Mouse (Mus musculus): ENCODE measurements at regions not wholly inside any gene's neighbourhood (a gene's known extent, or its start where the extent isn't known, plus 50 kb on each side); places are given as distances from the start of the nearest gene placed in this dataset.

- Histone ChIP-seq H3K4me2 (no peak overlapping the region), H3K4me1 (replicated peaks) (peaks cover 3% of the 10 kb centered on the region), H3K36me3 (no peaks in the 10 kb centered on the region), H3K9me3 (replicated peaks) (no peaks in the 10 kb centered on the region), H3K27me3 (replicated peaks) (no peaks in the 10 kb centered on the region), H3K4me3 (no peak overlapping the region), H3K27ac (ENCODE audit: poor library complexity, severe bottlenecking) (no peak overlapping the region), H3K9ac (no peak overlapping the region)
- no peak for ATAC-seq (ENCODE audit: insufficient number of reproducible peaks, low FRiP score)
- 83% methylated on average over 6 of the region's 6 CpGs for WGBS
Measured at GRCm38 (mm10) chr15:93787361-93787760, 191.7 kb upstream of the Prickle1 start.

- no peaks in the 10 kb centered on the region for H3K4me1 ChIP-seq (replicated peaks)
- no peak overlapping the region for H3K9ac ChIP-seq
- no peaks in the 10 kb centered on the region for H3K27me3 ChIP-seq (replicated peaks)
- H3K27ac ChIP-seq (ENCODE audit: poor library complexity, severe bottlenecking), result no peak overlapping the region
- 84% methylated on average over 11 of the region's 11 CpGs for WGBS
- H3K9me3 ChIP-seq (replicated peaks), result no peaks in the 10 kb centered on the region
- no peak overlapping the region for H3K4me3 ChIP-seq
- no peak for ATAC-seq (ENCODE audit: insufficient number of reproducible peaks, low FRiP score)
- H3K4me2 ChIP-seq, result no peak overlapping the region
- no peaks in the 10 kb centered on the region for H3K36me3 ChIP-seq
Measured at GRCm38 (mm10) chr15:93785846-93786412, 190.2 kb upstream of the Prickle1 start.

GRCm38 (mm10) chr15:93783736-93784135 is 188.0 kb upstream of the Prickle1 start:
- no peaks in the 10 kb centered on the region for H3K4me1 ChIP-seq (replicated peaks)
- no peak overlapping the region for H3K27ac ChIP-seq (ENCODE audit: poor library complexity, severe bottlenecking)
- no peak for ATAC-seq (ENCODE audit: insufficient number of reproducible peaks, low FRiP score)
- H3K9me3 ChIP-seq (replicated peaks), result no peaks in the 10 kb centered on the region
- no peak overlapping the region for H3K4me2 ChIP-seq
- H3K9ac ChIP-seq, result no peak overlapping the region
- H3K27me3 ChIP-seq (replicated peaks), result no peaks in the 10 kb centered on the region
- H3K36me3 ChIP-seq, result no peaks in the 10 kb centered on the region
- H3K4me3 ChIP-seq, result no peak overlapping the region
- 81% methylated on average over 4 of the region's 4 CpGs for whole genome bisulfite sequencing

- Histone ChIP-seq H3K36me3 (no peaks in the 10 kb centered on the region), H3K4me1 (replicated peaks) (no peaks in the 10 kb centered on the region), H3K27me3 (replicated peaks) (no peaks in the 10 kb centered on the region), H3K9me3 (replicated peaks) (no peaks in the 10 kb centered on the region), H3K4me3 (no peak overlapping the region), H3K9ac (no peak overlapping the region), H3K27ac (ENCODE audit: poor library complexity, severe bottlenecking) (no peak overlapping the region), H3K4me2 (no peak overlapping the region)
- 90% methylated on average over 12 of the region's 12 CpGs for WGBS
- ATAC-seq (ENCODE audit: insufficient number of reproducible peaks, low FRiP score), result no peak
Measured at GRCm38 (mm10) chr15:93775199-93775745, 179.6 kb upstream of the Prickle1 start.

GRCm38 (mm10) chr15:93774340-93774739 is 178.6 kb upstream of the Prickle1 start:
- Histone ChIP-seq H3K9ac (no peak overlapping the region), H3K36me3 (no peaks in the 10 kb centered on the region), H3K4me3 (no peak overlapping the region), H3K9me3 (replicated peaks) (no peaks in the 10 kb centered on the region), H3K4me1 (replicated peaks) (no peaks in the 10 kb centered on the region), H3K27ac (ENCODE audit: poor library complexity, severe bottlenecking) (no peak overlapping the region), H3K4me2 (no peak overlapping the region), H3K27me3 (replicated peaks) (no peaks in the 10 kb centered on the region)
- ATAC-seq (ENCODE audit: insufficient number of reproducible peaks, low FRiP score), result no peak
- 74% methylated on average over 4 of the region's 4 CpGs for WGBS

GRCm38 (mm10) chr15:93766981-93767380 is 171.3 kb upstream of the Prickle1 start:
- no peaks in the 10 kb centered on the region for H3K9me3 ChIP-seq (replicated peaks)
- H3K36me3 ChIP-seq, result no peaks in the 10 kb centered on the region
- no peak overlapping the region for H3K9ac ChIP-seq
- H3K27ac ChIP-seq (ENCODE audit: poor library complexity, severe bottlenecking), result no peak overlapping the region
- 56% methylated on average over 3 of the region's 3 CpGs for WGBS
- peaks cover 15% of the 10 kb centered on the region for H3K4me1 ChIP-seq (replicated peaks)
- H3K4me3 ChIP-seq, result no peak overlapping the region
- H3K4me2 ChIP-seq, result no peak overlapping the region
- no peaks in the 10 kb centered on the region for H3K27me3 ChIP-seq (replicated peaks)
- ATAC-seq (ENCODE audit: insufficient number of reproducible peaks, low FRiP score), result no peak

GRCm38 (mm10) chr15:93763047-93763446 is 167.4 kb upstream of the Prickle1 start:
- no peak for ATAC-seq (ENCODE audit: insufficient number of reproducible peaks, low FRiP score)
- Histone ChIP-seq H3K9me3 (replicated peaks) (no peaks in the 10 kb centered on the region), H3K4me3 (no peak overlapping the region), H3K36me3 (no peaks in the 10 kb centered on the region), H3K27ac (ENCODE audit: poor library complexity, severe bottlenecking) (no peak overlapping the region), H3K9ac (no peak overlapping the region), H3K27me3 (replicated peaks) (no peaks in the 10 kb centered on the region), H3K4me1 (replicated peaks) (peaks cover 11% of the 10 kb centered on the region), H3K4me2 (no peak overlapping the region)
- 49% methylated on average over 5 of the region's 5 CpGs for WGBS

- Histone ChIP-seq H3K4me3 (no peak overlapping the region), H3K36me3 (no peaks in the 10 kb centered on the region), H3K9me3 (replicated peaks) (no peaks in the 10 kb centered on the region), H3K27ac (ENCODE audit: poor library complexity, severe bottlenecking) (no peak overlapping the region), H3K27me3 (replicated peaks) (no peaks in the 10 kb centered on the region), H3K4me2 (no peak overlapping the region), H3K4me1 (replicated peaks) (peaks cover 9% of the 10 kb centered on the region), H3K9ac (no peak overlapping the region)
- ATAC-seq (ENCODE audit: insufficient number of reproducible peaks, low FRiP score), result no peak
- 63% methylated on average over 8 of the region's 8 CpGs for WGBS
Measured at GRCm38 (mm10) chr15:93758204-93758836, 162.6 kb upstream of the Prickle1 start.

GRCm38 (mm10) chr15:93755989-93756388 is 160.3 kb upstream of the Prickle1 start:
- ATAC-seq (ENCODE audit: insufficient number of reproducible peaks, low FRiP score), result no peak
- no peak overlapping the region for H3K9ac ChIP-seq
- no peak overlapping the region for H3K4me2 ChIP-seq
- H3K36me3 ChIP-seq, result no peaks in the 10 kb centered on the region
- H3K9me3 ChIP-seq (replicated peaks), result no peaks in the 10 kb centered on the region
- H3K27me3 ChIP-seq (replicated peaks), result no peaks in the 10 kb centered on the region
- WGBS, result 76% methylated on average over 5 of the region's 5 CpGs
- peaks cover 3% of the 10 kb centered on the region; the same call in 1 of the 2 replicates for H3K4me1 ChIP-seq (replicated peaks)
- no peak overlapping the region for H3K27ac ChIP-seq (ENCODE audit: poor library complexity, severe bottlenecking)
- no peak overlapping the region for H3K4me3 ChIP-seq

GRCm38 (mm10) chr15:93751817-93752216 is 156.1 kb upstream of the Prickle1 start:
- ATAC-seq (ENCODE audit: insufficient number of reproducible peaks, low FRiP score), result peak; percentile 66
- Histone ChIP-seq H3K9ac (no peak overlapping the region), H3K4me1 (replicated peaks) (peaks cover 6% of the 10 kb centered on the region; the same call in 1 of the 2 replicates), H3K36me3 (no peaks in the 10 kb centered on the region), H3K27ac (ENCODE audit: poor library complexity, severe bottlenecking) (0 out of 2 replicates have a peak overlapping the region, but pooled peaks have one; percentile 8), H3K27me3 (replicated peaks) (no peaks in the 10 kb centered on the region), H3K9me3 (replicated peaks) (0 out of 2 replicates have a peak, but pooled peaks cover 7% of the 10 kb centered on the region), H3K4me2 (0 out of 2 replicates have a peak overlapping the region, but pooled peaks have one; percentile 6), H3K4me3 (no peak overlapping the region)
- 47% methylated on average over 14 of the region's 14 CpGs for WGBS

- WGBS, result 10% methylated on average over 8 of the region's 8 CpGs
- no peak for ATAC-seq (ENCODE audit: insufficient number of reproducible peaks, low FRiP score)
- Histone ChIP-seq H3K4me3 (no peak overlapping the region), H3K36me3 (no peaks in the 10 kb centered on the region), H3K9me3 (replicated peaks) (0 out of 2 replicates have a peak, but pooled peaks cover 7% of the 10 kb centered on the region), H3K9ac (no peak overlapping the region), H3K4me1 (replicated peaks) (peaks cover 6% of the 10 kb centered on the region; the same call in 1 of the 2 replicates), H3K4me2 (peak overlapping the region; percentile 50), H3K27ac (ENCODE audit: poor library complexity, severe bottlenecking) (peak overlapping the region; percentile 66; the same call in 1 of the 2 replicates), H3K27me3 (replicated peaks) (no peaks in the 10 kb centered on the region)
Measured at GRCm38 (mm10) chr15:93750953-93751352, 155.3 kb upstream of the Prickle1 start.
